Mouse (Mus musculus): Measurements from ENCODE around the gene Cela3b. TPM values are rescaled to one million over a fixed set of nuclear protein-coding genes. Genes with fewer than 3 reads are reported as not detected.

Cela3b gene
- total and polyA plus RNA-seq, 2 experiments from 2014 or later = not detected

DNA sequence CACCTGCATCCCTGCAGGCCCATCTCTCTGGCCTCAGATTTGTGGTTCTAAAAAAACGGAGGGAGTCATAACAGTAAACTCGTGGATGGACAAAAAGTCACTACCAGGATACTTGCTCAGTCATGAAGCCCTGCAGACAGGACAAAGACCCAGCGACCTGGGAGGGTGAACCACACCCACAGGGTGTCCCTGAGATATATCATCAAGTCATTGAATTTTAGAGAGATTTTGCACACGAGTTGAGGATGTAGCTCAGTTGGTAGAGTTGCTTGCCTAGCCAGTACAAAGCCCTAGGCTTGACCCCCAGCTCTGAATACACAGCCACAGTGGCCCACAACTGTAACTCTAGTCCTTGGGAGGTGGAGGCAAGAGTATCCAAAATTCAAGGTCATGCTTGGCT, 30.9 kb upstream of the Cela3b start:
- Histone ChIP-seq H3K27me3 (ENCODE audit: insufficient read depth, low read length) (no peaks in the 10 kb centered on the region), H3K9ac (no peak overlapping the region), H3K9me3 (ENCODE audit: low read length) (no peaks in the 10 kb centered on the region), H3K4me2 (ENCODE audit: low read depth) (no peak overlapping the region), H3K4me3 (ENCODE audit: low read depth, low read length) (no peak overlapping the region), H3K27ac (ENCODE audit: low read depth, low read length) (no peak overlapping the region), H3K4me1 (ENCODE audit: insufficient read depth) (no peaks in the 10 kb centered on the region), H3K36me3 (ENCODE audit: insufficient read depth) (no peaks in the 10 kb centered on the region)
- ATAC-seq (no peak), DNase-seq (no peak)
- WGBS = 66% methylated on average over 4 of the region's 4 CpGs
- TF ChIP-seq CTCF (IDR thresholded peaks at IDR 0.05; ENCODE audit: low read depth) = no peak

DNA sequence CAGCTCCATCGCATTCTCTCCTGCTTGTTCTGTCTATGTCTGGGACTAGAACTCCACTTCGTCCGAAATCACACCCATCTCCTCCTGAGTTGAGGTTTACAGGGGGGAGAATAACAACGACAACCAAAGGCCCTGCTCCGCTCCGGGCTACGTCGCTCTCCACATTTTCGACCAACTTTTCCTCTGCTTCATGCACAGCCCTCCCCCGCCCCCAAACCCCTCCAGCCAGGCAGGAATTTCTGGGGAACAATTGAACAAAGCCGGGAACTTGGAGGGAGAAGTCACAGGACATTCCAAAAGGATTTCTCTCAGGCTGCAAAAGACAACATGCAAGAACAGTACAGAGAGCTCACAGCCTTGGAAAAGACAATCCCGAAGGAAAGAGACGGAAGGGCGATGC, 30.3 kb upstream of the Cela3b start:
- Histone ChIP-seq H3K4me2 (ENCODE audit: low read depth) (no peak overlapping the region), H3K27ac (ENCODE audit: low read depth, low read length) (no peak overlapping the region), H3K4me1 (ENCODE audit: insufficient read depth) (no peaks in the 10 kb centered on the region), H3K36me3 (ENCODE audit: insufficient read depth) (no peaks in the 10 kb centered on the region), H3K27me3 (ENCODE audit: insufficient read depth, low read length) (no peaks in the 10 kb centered on the region), H3K4me3 (ENCODE audit: low read depth, low read length) (no peak overlapping the region), H3K9me3 (ENCODE audit: low read length) (no peaks in the 10 kb centered on the region), H3K9ac (no peak overlapping the region)
- 64% methylated on average over 14 of the region's 14 CpGs for WGBS
- no peak for DNase-seq
- no peak for TF ChIP-seq CTCF (IDR thresholded peaks at IDR 0.05; ENCODE audit: low read depth)
- no peak for ATAC-seq

- no peak overlapping the region for H3K9ac ChIP-seq
- no peaks in the 10 kb centered on the region for H3K4me1 ChIP-seq (ENCODE audit: insufficient read depth)
- no peaks in the 10 kb centered on the region for H3K36me3 ChIP-seq (ENCODE audit: insufficient read depth)
- DNase-seq (no peak), ATAC-seq (no peak)
- TF ChIP-seq CTCF (IDR thresholded peaks at IDR 0.05; ENCODE audit: low read depth) = no peak
- 81% methylated on average over 5 of the region's 5 CpGs for WGBS
- H3K4me2 ChIP-seq (ENCODE audit: low read depth) = no peak overlapping the region
- H3K9me3 ChIP-seq (ENCODE audit: low read length) = no peaks in the 10 kb centered on the region
- no peak overlapping the region for H3K27ac ChIP-seq (ENCODE audit: low read depth, low read length)
- H3K4me3 ChIP-seq (ENCODE audit: low read depth, low read length) = no peak overlapping the region
- H3K27me3 ChIP-seq (ENCODE audit: insufficient read depth, low read length) = no peaks in the 10 kb centered on the region
These were observed 28.5 kb upstream of the Cela3b start for GRCm38 (mm10) chr4:137458861-137459260.

- Histone ChIP-seq H3K9ac (no peak overlapping the region), H3K4me3 (ENCODE audit: low read depth, low read length) (no peak overlapping the region), H3K36me3 (ENCODE audit: insufficient read depth) (no peaks in the 10 kb centered on the region), H3K9me3 (ENCODE audit: low read length) (no peaks in the 10 kb centered on the region), H3K4me1 (ENCODE audit: insufficient read depth) (no peaks in the 10 kb centered on the region), H3K4me2 (ENCODE audit: low read depth) (no peak overlapping the region), H3K27me3 (ENCODE audit: insufficient read depth, low read length) (no peaks in the 10 kb centered on the region), H3K27ac (ENCODE audit: low read depth, low read length) (no peak overlapping the region)
- no peak for TF ChIP-seq CTCF (IDR thresholded peaks at IDR 0.05; ENCODE audit: low read depth)
- no peak for ATAC-seq
- WGBS = 84% methylated on average over 9 of the region's 9 CpGs
- no peak for DNase-seq
These were observed 28.0 kb upstream of the Cela3b start for GRCm38 (mm10) chr4:137458310-137458709.

DNA sequence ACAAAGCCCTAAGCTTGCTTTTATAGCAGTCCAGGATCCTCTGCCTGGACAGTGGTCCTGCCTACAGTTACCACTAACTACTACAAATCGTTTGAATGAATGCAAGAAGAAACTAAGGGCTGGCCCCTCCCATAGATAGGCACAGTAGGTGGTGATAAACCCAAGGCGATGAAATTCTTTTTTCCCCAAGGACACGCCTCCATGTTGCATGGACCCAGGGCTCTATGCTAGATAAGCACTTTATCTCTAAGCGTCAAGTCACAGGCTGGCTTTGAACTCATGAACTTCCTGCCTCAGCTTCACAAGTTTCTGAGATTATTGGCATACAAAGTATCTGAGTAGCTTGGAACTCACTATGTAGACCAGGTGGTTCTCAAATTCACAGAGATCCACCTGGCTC, 27.0 kb upstream of the Cela3b start:
- Histone ChIP-seq H3K9ac (no peak overlapping the region), H3K9me3 (ENCODE audit: low read length) (no peaks in the 10 kb centered on the region), H3K27me3 (ENCODE audit: insufficient read depth, low read length) (no peaks in the 10 kb centered on the region), H3K36me3 (ENCODE audit: insufficient read depth) (no peaks in the 10 kb centered on the region), H3K27ac (ENCODE audit: low read depth, low read length) (no peak overlapping the region), H3K4me2 (ENCODE audit: low read depth) (no peak overlapping the region), H3K4me3 (ENCODE audit: low read depth, low read length) (no peak overlapping the region), H3K4me1 (ENCODE audit: insufficient read depth) (no peaks in the 10 kb centered on the region)
- TF ChIP-seq CTCF (IDR thresholded peaks at IDR 0.05; ENCODE audit: low read depth) = no peak
- ATAC-seq = no peak
- no peak for DNase-seq
- 79% methylated on average over 4 of the region's 4 CpGs for WGBS

DNA sequence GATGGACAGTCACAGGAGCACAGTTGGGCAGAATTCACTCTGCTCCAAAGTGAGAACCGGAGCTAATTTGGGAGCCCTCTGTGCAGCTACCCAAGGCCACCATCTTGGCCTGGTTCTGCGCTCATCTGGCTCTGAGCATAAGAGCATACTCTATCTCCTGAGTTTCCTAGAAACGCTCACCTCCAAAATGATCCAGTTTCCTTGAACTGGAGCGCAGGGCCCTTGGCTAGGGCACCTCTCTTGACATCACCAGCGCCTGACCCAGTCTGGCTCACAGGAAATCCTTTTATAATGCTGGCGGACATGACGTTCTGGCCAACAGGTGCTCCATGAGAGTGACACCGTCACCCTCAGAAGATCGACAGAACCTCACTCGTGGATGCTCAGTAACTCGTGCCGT, 26.2 kb upstream of the Cela3b start:
- DNase-seq = no peak
- Histone ChIP-seq H3K36me3 (ENCODE audit: insufficient read depth) (no peaks in the 10 kb centered on the region), H3K9ac (no peak overlapping the region), H3K4me1 (ENCODE audit: insufficient read depth) (no peaks in the 10 kb centered on the region), H3K4me3 (ENCODE audit: low read depth, low read length) (no peak overlapping the region), H3K27me3 (ENCODE audit: insufficient read depth, low read length) (no peaks in the 10 kb centered on the region), H3K4me2 (ENCODE audit: low read depth) (no peak overlapping the region), H3K27ac (ENCODE audit: low read depth, low read length) (no peak overlapping the region), H3K9me3 (ENCODE audit: low read length) (no peaks in the 10 kb centered on the region)
- TF ChIP-seq CTCF (IDR thresholded peaks at IDR 0.05; ENCODE audit: low read depth) = no peak
- ATAC-seq = no peak
- 83% methylated on average over 12 of the region's 12 CpGs for WGBS

DNA sequence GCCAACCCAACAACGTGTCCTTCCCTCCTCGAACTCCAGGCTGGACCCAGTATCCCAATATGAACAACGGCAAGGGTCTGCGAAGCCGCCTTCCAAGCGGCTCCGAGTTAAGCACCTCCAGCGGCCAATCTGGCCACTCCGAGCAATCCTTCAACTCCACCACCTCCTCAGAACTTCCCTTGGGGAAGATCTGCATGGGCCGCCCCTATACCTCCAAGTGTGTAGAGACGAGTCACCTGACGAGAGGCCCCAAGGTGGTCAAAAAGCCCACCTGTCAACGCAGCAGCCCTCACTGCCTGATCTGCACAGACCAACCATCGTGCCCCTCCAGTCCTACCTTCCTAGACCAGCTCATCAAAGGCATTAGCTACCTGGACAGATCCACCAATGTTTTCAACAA, 24.2 kb upstream of the Cela3b start:
- WGBS = 93% methylated on average over 14 of the region's 14 CpGs
- Histone ChIP-seq H3K4me3 (ENCODE audit: low read depth, low read length) (no peak overlapping the region), H3K4me2 (ENCODE audit: low read depth) (no peak overlapping the region), H3K9ac (no peak overlapping the region), H3K36me3 (ENCODE audit: insufficient read depth) (no peaks in the 10 kb centered on the region), H3K27me3 (ENCODE audit: insufficient read depth, low read length) (no peaks in the 10 kb centered on the region), H3K4me1 (ENCODE audit: insufficient read depth) (no peaks in the 10 kb centered on the region), H3K27ac (ENCODE audit: low read depth, low read length) (no peak overlapping the region), H3K9me3 (ENCODE audit: low read length) (no peaks in the 10 kb centered on the region)
- no peak for TF ChIP-seq CTCF (IDR thresholded peaks at IDR 0.05; ENCODE audit: low read depth)
- DNase-seq = no peak
- ATAC-seq = no peak

DNA sequence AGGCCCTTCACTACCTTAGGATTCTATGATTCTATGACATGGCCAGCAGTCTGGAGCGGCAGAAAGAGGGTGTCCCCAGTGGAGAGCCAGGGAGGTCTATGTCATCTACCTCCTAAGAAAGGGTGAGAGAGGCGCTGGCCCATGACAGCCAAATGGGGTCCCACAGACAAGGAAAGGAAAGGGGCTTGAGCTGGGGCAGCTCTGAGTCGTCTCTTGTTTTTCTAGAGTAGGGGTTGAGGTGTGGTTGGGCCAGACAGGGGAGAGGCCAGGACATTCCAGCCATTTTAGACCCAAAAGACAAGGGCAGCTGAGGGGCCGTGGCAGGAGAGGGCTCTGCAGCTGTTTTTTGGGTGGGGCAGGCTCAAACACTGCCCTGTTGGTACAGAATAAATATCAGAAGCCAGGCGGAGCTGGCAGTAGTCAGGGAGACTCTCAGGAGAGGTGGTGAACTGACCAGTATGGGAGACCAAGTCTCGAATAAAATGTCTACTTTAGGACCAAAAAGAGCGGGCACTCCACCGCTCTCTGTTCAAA, 23.0 kb upstream of the Cela3b start, which contains the start of gene 1700013G24Rik:
1700013G24Rik (plus strand) TSS at position 51 of the 534 bp plus-strand sequence.
- H3K36me3 ChIP-seq (ENCODE audit: insufficient read depth) = no peaks in the 10 kb centered on the region
- TF ChIP-seq CTCF (IDR thresholded peaks at IDR 0.05; ENCODE audit: low read depth) = no peak
- no peak for DNase-seq
- H3K27ac ChIP-seq (ENCODE audit: low read depth, low read length) = no peak within 1 kb of the TSS
- H3K27me3 ChIP-seq (ENCODE audit: insufficient read depth, low read length) = no peaks in the 10 kb centered on the region
- no peak for ATAC-seq
- no peak within 1 kb of the TSS for H3K4me2 ChIP-seq (ENCODE audit: low read depth)
- H3K4me1 ChIP-seq (ENCODE audit: insufficient read depth) = no peaks in the 10 kb centered on the region
- no peaks in the 10 kb centered on the region for H3K9me3 ChIP-seq (ENCODE audit: low read length)
- 83% methylated on average over 8 of the region's 8 CpGs for WGBS
- H3K4me3 ChIP-seq (ENCODE audit: low read depth, low read length) = no peak within 1 kb of the TSS
- no peak within 1 kb of the TSS for H3K9ac ChIP-seq

Data from forebrain, postnatal 0 days (tissue).